Mouse (Mus musculus) adrenal gland, adult 10 weeks (tissue): ENCODE measurements around the gene Ceacam20. TPM values are rescaled to one million over a fixed set of nuclear protein-coding genes. Genes with fewer than 3 reads are reported as not detected.

Experiments used
- polyA plus RNA-seq: library from polyadenylated mRNA; stranded (reverse); fragments of 350-450 nt; fragmentation: Illumina TruSeq; extraction: RNeasy Lipid Tissue Mini Kit (QIAGEN cat#74804); gene quantifications from one replicate; pipeline ENCODE4 v1.2.3, GENCODE M21; 2014; ENCODE audit warnings: low read depth, low replicate concordance

The Ceacam20 gene
- not detected for polyA plus RNA-seq

DNA sequence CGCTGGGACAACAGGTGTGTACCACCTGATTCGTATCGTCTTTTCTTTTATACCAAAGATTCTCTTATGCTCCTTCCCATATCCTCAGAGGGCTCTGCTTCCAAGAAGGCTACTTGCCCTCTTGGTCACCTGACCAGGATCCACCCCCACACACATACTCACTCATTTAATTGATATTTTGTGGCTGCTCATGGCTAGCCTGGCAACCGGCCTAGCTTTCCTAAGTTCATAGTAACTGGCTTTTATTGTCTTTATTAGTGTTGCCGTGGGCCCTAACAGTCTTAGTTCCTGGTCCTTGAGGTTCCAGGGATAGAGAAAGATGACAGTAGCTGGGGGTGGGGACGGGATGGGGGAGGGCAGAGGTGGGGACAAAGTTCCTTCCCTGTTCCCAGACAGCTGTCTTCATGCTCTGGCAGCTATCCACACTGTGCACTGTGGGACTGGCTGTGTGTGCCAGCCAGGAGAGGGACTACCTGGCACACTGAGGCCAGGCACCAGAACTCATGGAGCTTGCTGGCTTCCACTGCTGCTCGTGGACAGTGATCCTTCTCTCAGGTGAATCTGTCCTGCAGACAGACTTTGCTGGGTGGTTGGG, at the start of gene Ceacam20:
Ceacam20 (plus strand) TSS at position 428 of the 595 bp plus-strand sequence.

GRCm38 (mm10) chr7:19920506-19921261, 44.5 kb upstream of the Ceacam20 start, which contains the start of gene Pvr:
Gene Pvr (minus strand): TSS chr7:19921160.

GRCm38 (mm10) chr7:19950589-19950988, 14.6 kb upstream of the Ceacam20 start, which contains the start of gene Igsf23:
Gene Igsf23 (minus strand): TSS chr7:19950756.

DNA sequence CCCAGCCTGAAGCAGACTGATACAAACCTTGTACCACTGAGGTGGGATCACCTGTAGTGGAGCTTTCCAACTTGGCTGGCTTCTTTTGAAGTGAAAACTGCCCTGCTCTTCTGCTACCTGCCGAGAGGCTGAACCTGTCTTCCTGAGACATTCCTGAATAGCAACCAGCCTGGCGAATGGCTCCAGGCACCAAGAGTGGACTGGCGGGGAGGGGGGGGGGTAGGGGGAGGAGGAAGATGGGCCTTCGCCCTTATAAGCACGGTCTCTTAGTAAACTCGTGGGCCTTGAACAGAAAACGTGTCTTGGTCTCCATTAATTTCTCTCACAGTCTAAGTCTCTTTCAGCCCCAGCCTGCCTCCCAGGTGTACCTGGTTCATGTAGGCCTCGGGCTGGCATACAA, 26.0 kb downstream of the Ceacam20 start, which contains the start of gene Nlrp9b:
Nlrp9b (plus strand) TSS at position 301 of the 400 bp plus-strand sequence.

Other genes with a start within 250 kb of the Ceacam20 start
- gene Tomm40, start 250.0 kb upstream of the Ceacam20 start, polyA plus RNA-seq = 0.82 TPM
- 6.1 TPM for gene Nectin2, start 214.9 kb upstream of the Ceacam20 start, polyA plus RNA-seq
- not detected for gene Bcam, start 194.4 kb upstream of the Ceacam20 start, polyA plus RNA-seq
- not detected for gene Cblc, start 168.6 kb upstream of the Ceacam20 start, polyA plus RNA-seq
- not detected for gene Bcl3, start 142.6 kb upstream of the Ceacam20 start, polyA plus RNA-seq
- gene Gm19345, start 113.4 kb upstream of the Ceacam20 start, polyA plus RNA-seq = not detected
- gene Ceacam16, start 104.1 kb upstream of the Ceacam20 start, polyA plus RNA-seq = not detected
- not detected for gene Ceacam19, start 77.4 kb upstream of the Ceacam20 start, polyA plus RNA-seq
- 41.5 TPM for gene Pvr, start 44.3 kb upstream of the Ceacam20 start, polyA plus RNA-seq
- gene Igsf23, start 14.7 kb upstream of the Ceacam20 start, polyA plus RNA-seq = not detected
- not detected for gene Nlrp9b, start 26.1 kb downstream of the Ceacam20 start, polyA plus RNA-seq
- gene Vmn1r91, start 134.3 kb downstream of the Ceacam20 start, polyA plus RNA-seq = not detected
- gene Gm16442, start 157.2 kb downstream of the Ceacam20 start, polyA plus RNA-seq = not detected
- gene Vmn1r93, start 173.7 kb downstream of the Ceacam20 start, polyA plus RNA-seq = not detected
- gene Vmn1r94, start 203.0 kb downstream of the Ceacam20 start, polyA plus RNA-seq = not detected
- gene Vmn1r95, start 228.3 kb downstream of the Ceacam20 start, polyA plus RNA-seq = not detected
- not detected for gene Gm6164, start 240.2 kb downstream of the Ceacam20 start, polyA plus RNA-seq